Mouse (Mus musculus) lung, postnatal 0 days (tissue): ENCODE results near the gene Ccdc124.

Experiments
- CTCF ChIP-seq: IDR thresholded peaks from 2 replicates; pipeline ENCODE4 v1.5.1; 2016; ENCODE audit warnings: antibody characterized with exemption, mild to moderate bottlenecking
- EP300 ChIP-seq: IDR thresholded peaks from 2 replicates; pipeline ENCODE4 v1.6.1; 2016; ENCODE audit warnings: antibody characterized with exemption, mild to moderate bottlenecking, control low read depth

DNA sequence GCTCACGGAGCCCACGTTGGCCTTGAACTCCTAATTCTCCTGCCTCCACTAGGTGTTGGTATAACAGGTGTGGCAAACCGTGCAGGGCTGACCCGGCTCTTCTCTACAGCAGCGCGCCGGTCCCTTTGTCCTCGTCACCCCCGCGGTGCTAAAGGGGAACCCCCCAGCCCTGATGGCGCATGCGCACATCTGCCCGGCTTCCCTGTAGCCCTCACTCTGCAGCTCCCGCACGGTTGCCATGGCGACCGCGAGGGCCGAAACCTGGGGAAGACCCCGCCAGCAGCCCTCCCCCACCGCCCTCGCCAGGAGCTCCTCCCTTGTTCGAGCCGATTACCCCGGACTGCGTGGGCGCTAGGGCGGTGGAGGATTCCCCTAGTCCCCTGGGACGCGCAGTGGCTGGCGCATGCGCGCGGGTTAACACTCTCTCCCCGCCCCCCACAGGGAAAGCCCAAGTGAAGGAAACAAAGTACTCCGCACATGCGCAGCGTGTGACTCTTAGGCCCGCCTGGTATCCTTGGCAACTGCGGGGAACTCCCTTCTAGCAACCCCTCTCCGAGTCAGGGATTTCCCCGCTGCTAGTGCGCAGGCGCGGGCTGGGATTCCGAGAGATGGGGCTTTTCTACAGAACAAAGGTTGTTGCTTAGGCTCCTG is 8.3 kb downstream of the Ccdc124 start:
- TF ChIP-seq CTCF (no peak; the same call in 1 of the 2 replicates), EP300 (no peak)
